Mouse (Mus musculus) thymus, adult 18-20 months (tissue): ENCODE data around the gene Lst1.

Experiments
- DNase-seq, 2 experiments: peaks; one replicate each; pipeline ENCODE4 v3.0.0; 2022; ENCODE audit warnings: mixed read lengths in 2 of 2

The Lst1 gene

DNA sequence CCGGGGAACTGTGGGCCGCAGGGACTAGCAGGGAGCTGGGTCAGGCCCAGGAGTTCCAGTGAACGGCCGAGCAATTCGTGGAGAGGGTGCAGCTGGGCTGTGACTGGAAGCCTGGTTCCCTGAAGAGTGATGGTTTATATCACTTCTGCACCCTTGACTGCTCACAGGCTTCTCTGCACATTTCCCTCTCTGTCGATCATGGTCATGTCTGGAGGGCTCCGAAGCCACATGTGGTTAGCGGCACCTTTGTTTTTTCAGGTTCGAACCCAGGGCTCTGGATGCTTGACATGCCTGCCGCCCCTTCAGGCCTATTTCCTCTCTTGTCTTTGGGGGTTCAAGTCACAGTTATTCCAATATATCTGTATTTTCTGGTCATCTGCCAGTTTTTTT is 17.1 kb upstream of the Lst1 start:
- DNase-seq, result no peak

- peak; percentile 70 to 84 for DNase-seq
These were observed 16.5 kb upstream of the Lst1 start, which contains the start of gene Lta for GRCm38 (mm10) chr17:35204494-35205379. Lta (minus strand) TSS chr17:35205351.

DNA sequence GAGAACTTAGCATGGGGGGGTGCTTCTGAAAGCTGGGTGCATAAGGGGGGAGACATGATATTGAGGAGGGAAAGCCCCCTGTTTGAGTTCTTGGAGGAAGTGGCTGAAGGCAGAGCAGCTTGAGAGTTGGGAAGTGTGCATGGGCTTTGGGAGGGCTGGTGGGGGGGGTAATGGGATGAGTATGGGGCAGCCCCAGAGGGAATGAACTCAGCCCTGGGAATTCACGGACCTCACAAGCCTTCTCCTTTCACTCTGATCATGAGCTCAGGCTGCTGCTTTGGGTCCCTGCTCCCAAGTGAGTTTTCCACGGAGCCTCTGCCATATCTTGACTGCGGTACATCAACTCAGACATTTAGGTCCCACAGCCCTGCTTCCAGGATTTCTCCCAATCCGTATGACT is 14.2 kb upstream of the Lst1 start:
- DNase-seq, result no peak

DNA sequence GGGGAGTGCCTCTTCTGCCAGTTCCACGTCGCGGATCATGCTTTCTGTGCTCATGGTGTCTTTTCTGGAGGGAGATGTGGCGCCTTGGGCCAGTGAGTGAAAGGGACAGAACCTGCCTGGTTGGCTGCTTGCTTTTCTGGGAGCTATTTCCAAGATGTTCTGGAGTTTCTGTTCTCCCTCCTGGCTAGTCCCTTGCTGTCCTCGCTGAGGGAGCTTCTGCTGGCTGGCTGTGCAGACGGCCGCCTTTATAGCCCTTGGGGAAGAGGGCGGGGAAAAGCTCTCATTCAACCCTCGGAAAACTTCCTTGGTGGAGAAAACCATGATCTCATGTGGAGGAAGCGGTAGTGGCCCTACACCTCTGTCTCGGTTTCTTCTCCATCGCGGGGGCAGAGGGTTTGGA is 13.5 kb upstream of the Lst1 start, which contains the start of gene Tnf:
Gene Tnf, minus strand, starts transcription at position 221 of the 400 bp plus-strand sequence.
- peak in 1 of 2 experiments; percentile 38 for DNase-seq

- DNase-seq, result no peak
These were observed 12.9 kb upstream of the Lst1 start for GRCm38 (mm10) chr17:35201128-35201527.

DNA sequence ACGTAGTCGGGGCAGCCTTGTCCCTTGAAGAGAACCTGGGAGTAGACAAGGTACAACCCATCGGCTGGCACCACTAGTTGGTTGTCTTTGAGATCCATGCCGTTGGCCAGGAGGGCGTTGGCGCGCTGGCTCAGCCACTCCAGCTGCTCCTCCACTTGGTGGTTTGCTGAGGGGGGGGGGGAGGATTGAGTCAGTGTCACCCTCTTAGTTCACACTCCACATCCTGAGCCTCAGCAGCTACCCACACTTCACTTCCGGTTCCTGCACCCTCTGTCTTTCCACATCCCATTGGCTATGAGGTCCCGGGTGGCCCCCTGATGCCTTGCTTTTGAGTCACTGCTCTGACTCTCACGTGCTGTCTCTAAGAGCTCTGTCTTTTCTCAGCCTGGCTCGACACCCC is 12.2 kb upstream of the Lst1 start:
- peak; percentile 74 to 87 for DNase-seq

DNA sequence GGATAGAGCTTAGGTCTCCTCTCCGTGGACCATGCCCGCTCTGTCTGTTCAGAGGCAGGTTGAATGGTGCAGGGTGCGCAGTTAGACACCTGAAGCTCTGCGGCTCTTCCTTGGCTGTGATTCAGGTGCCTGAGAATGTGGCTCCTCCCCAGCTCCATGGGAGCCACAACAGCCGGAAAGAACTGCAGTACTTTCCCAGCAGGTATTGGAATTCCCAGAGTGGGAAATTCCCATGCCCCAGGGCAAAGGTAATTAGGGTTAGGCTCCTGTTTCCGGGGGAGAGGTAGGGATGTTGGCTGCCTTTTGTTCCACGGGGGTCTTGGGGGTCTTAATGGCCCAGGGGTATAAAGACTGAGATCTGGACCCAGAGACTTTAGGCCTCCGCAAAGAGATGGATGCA is 10.7 kb upstream of the Lst1 start:
- no peak for DNase-seq

GRCm38 (mm10) chr17:35198029-35198428 is 9.8 kb upstream of the Lst1 start:
- no peak for DNase-seq

DNA sequence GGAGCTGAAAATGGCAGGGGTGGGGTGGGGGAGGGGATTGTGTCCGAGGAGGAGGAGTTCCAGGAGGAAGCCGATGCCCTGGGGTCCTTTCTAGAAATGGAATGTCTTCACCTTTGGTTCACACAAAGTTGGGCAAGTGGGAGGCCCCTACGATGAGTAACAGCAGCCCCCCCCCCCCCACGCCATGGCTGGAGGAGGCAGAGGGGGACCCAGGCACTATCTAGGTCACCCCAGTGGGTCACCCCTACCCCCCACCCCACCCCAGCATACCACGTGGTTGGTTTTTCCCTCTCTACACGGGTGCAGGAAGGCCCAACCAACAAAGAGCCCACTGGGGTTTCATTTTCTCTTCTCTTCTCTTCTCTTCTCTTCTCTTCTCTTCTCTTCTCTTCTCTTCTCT is 8.9 kb upstream of the Lst1 start:
- DNase-seq, result no peak

DNA sequence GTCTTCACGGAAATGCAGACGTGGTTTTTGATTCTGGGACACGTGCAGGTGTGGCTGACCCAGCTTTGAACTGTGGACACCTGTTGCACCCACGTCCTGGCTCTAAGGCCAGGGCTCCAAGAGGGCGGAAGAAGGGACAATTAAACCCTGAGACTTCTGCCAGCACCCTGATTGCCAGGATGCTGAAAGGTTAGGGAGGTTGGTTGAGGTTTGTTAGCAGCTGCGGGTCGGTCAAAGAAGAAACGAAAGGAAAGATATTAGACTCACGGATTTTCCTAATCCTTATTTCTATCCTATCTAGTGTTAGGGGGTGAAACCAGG is 8.0 kb upstream of the Lst1 start:
- peak in 1 of 2 experiments; percentile 51 for DNase-seq

DNA sequence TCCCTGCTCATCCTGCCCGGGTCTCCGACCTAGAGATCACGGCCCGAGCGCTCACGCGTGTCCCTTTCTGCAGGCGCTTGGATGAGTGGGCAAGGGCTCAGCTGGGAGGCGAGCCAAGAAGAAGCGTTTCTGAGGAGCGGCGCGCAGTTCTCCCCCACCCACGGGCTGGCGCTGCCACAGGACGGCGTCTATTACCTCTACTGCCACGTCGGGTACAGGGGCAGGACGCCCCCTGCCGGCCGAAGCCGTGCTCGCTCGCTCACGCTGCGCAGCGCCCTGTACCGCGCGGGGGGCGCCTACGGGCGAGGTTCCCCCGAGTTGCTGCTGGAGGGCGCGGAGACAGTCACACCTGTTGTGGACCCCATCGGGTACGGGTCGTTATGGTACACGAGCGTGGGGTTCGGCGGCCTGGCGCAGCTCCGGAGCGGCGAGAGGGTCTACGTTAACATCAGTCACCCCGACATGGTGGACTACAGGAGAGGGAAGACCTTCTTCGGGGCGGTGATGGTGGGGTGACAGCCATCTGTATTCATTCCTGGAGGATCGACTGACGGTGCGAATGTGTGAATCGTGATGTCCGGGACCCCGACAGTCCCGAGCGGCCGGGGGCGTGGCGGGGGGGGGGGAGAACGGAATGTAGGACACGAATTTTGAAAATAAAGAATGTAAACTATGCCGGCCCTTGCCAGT is 7.5 kb upstream of the Lst1 start:
- peak; percentile 93 to 94 for DNase-seq

- peak in 1 of 2 experiments; percentile 52 for DNase-seq
These were observed 6.8 kb upstream of the Lst1 start for GRCm38 (mm10) chr17:35194844-35195630.

GRCm38 (mm10) chr17:35193881-35194843 is 5.9 kb upstream of the Lst1 start, which contains the start of gene Ltb:
Ltb (plus strand) TSS chr17:35194439.
- DNase-seq, result peak; percentile 87 to 93

- no peak for DNase-seq
These were observed 4.7 kb upstream of the Lst1 start for GRCm38 (mm10) chr17:35192924-35193323.

GRCm38 (mm10) chr17:35191723-35192122 is 3.5 kb upstream of the Lst1 start:
- DNase-seq, result no peak

- DNase-seq, result peak; percentile 27 to 68
These were observed 1.9 kb upstream of the Lst1 start for GRCm38 (mm10) chr17:35190096-35190495.

- DNase-seq, result no peak
These were observed 947 bp upstream of the Lst1 start for GRCm38 (mm10) chr17:35189186-35189585.

DNA sequence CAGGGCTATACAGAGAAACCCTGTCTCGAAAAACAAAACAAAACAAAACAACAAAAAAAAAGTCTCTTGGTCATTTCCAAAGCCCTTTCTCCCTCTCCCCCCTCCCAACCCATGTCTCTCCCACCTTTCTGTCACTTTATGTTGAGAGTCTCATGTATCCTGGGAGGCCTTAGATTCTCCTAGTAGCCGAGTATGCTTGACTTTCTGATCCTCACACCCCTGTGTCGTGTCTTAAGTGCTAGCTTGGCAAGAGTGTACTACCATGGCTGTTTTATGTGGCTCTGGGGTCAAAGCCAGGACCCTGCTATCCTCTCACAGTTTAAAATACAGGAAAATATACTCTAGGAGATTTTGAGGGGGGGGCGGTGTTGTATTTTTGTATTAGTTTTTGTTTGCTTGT is 894 bp downstream of the Lst1 start:
- DNase-seq, result no peak

GRCm38 (mm10) chr17:35186681-35187080 is 1.6 kb downstream of the Lst1 start:
- peak; percentile 47 to 79 for DNase-seq

DNA sequence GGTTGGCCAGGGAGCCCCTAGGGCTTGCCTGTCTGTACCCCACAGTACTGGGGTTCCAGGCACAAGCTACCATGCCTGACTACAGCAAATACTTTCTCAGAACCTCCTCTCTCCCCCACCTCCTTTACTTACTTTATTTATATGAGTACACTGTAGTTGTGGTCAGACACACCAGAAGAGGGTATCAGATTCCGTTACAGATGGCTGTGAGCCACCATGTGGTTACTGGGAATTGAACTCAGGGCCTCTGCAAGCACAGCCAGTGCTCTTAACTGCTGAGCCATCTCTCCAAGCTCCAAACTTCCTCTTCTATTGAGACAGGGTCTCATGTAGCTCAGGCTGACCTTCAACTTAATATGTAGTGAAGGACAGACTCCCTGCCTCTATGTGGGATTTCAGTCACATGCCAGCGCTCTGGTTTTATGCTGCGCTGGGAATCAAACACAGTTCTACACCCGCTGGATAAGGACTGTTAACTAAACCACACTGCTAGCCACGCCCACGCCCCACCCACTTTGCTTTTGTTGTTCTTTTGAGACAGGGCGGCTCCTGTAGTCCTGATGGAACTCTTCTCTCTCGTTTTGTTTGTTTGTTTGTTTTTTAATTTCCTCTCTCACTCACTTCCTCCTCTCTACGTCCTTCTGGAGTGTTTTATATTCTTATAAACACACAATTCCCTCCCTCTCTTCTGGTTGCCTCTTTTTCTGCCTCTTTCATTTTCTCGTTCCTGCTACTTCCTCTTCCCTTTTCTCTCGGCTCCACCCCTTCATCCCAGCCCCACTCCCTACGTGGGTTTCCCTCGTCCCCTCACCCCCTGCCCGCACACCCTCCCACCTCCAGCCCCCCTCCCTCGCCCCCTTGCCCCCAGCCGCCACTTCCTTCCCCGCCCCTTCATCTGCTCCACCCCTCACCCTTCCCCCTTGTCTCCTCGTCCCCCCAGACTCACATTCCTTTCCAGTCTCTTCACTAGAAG is 2.3 kb downstream of the Lst1 start:
- DNase-seq, result peak; percentile 74 to 85

DNA sequence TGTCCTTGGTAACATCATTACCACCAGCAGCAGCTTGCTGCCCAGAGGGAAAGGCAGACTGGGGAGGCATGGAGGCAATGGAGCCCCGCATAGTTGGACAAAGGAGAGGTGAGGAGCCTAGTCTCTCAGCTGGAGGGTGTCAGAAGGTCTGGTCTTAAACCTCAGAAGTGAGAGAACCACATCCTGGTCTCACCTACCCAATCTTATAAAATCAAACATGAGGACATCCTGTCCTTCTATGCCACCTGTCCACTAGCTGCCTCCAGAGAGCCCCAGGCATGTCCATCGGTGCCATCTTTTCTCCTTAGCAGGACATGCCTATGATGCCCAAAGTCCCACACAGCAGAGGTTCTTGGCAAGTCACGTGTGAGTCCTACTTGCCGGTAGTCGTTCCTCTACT is 8.1 kb downstream of the Lst1 start:
- DNase-seq, result no peak
